In the genomic region with DNA sequence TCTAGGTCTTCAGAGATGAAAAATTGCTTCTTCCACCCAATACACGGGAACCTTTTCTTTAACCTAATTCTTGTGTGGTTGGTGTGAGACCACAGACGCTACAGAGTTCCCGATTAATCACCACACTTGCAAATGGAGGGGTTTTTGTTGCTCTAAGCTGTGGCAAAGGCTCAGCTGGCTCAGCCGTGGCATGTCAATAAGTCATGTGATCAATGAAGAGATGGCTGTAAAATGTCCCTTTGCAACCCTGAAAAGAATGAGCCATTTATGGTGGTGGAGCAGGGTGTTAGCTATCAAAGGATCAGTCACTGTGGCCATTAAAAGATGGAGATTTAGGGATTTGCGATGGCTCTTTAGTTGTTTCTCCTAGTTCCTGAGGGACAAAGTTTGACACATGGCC, we compare ENCODE assay signal across 21 mouse cellular contexts.
DNase-seq lines count a peak whose midpoint lies in the region; ATAC-seq lines count a peak whose summit lies in the region.
"Had no signal": no experiment of that assay in that cellular context is flagged by ENCODE, and none has a peak within 500 bp of the region (broad histone marks: within the 10 kb centered on the region; RNA-seq: fewer than 3 reads in every experiment).

No protein-coding gene starts in this region.

- peak; percentile 43 for DNase-seq in embryo, embryonic 10.5 days (ENCODE audit: low spot score)
- no peak for DNase-seq in embryo, embryonic 9.5 days (ENCODE audit: extremely low spot score)
- DNase-seq in midbrain, embryonic 11.5 days (ENCODE audit: low spot score, missing footprints): peak; percentile 83
- peak; percentile 47 for DNase-seq in brain, adult 2 months (ENCODE audit: low read depth, low spot score)
- DNase-seq in gastrocnemius, adult 8-10 months (ENCODE audit: low spot score in 2 of 2): no peak
- DNase-seq: adrenal gland, postnatal 14 days; cerebellum, adult 2 months; cerebellum, postnatal 10 days; gastrocnemius, adult 2 months; gastrocnemius, postnatal 36 days; heart, adult 11 months; heart, postnatal 36 days had no signal

- no peaks in the 10 kb centered on the region for H3K9me3 ChIP-seq in midbrain, embryonic 11.5 days (ENCODE audit: control insufficient read depth, low read length)
- H3K9me3 ChIP-seq in midbrain, embryonic 13.5 days: no peaks in the 10 kb centered on the region
- H3K9me3 ChIP-seq in neural tube, embryonic 13.5 days: no peaks in the 10 kb centered on the region
- H3K9me3 ChIP-seq: embryonic facial prominence, embryonic 15.5 days; forebrain, embryonic 10.5 days; heart, embryonic 13.5 days; hindbrain, embryonic 12.5 days had no signal

- H3K27ac ChIP-seq in midbrain, embryonic 11.5 days (ENCODE audit: low read depth, low read length): no peak overlapping the region
- H3K27ac ChIP-seq in midbrain, embryonic 13.5 days: no peak overlapping the region
- H3K27ac ChIP-seq in neural tube, embryonic 13.5 days (replicated peaks): no peak overlapping the region
- H3K27ac ChIP-seq: embryonic facial prominence, embryonic 15.5 days; forebrain, embryonic 10.5 days; gastrocnemius, adult 2 months; heart, embryonic 13.5 days; hindbrain, embryonic 12.5 days; hindbrain, postnatal 0 days had no signal

- no peak overlapping the region for H3K4me3 ChIP-seq in midbrain, embryonic 11.5 days (ENCODE audit: low read depth, low read length)
- H3K4me3 ChIP-seq in midbrain, embryonic 13.5 days (replicated peaks): no peak overlapping the region
- no peak overlapping the region for H3K4me3 ChIP-seq in neural tube, embryonic 13.5 days
- H3K4me3 ChIP-seq: embryonic facial prominence, embryonic 15.5 days; erythroblast, embryonic 14.5 days; forebrain, embryonic 10.5 days; gastrocnemius, adult 2 months; heart, embryonic 13.5 days; hindbrain, embryonic 12.5 days had no signal

- H3K4me1 ChIP-seq in midbrain, embryonic 11.5 days (ENCODE audit: control insufficient read depth, insufficient read depth, low read length): 0 out of 2 replicates have a peak, but pooled peaks cover 2% of the 10 kb centered on the region
- no peaks in the 10 kb centered on the region for H3K4me1 ChIP-seq in midbrain, embryonic 13.5 days (replicated peaks)
- H3K4me1 ChIP-seq in neural tube, embryonic 13.5 days (replicated peaks): peaks cover 13% of the 10 kb centered on the region
- H3K4me1 ChIP-seq: embryonic facial prominence, embryonic 15.5 days; forebrain, embryonic 10.5 days; heart, embryonic 13.5 days had no signal

- H3K36me3 ChIP-seq in midbrain, embryonic 11.5 days (ENCODE audit: control insufficient read depth, insufficient read depth, low read length): no peaks in the 10 kb centered on the region
- no peaks in the 10 kb centered on the region for H3K36me3 ChIP-seq in midbrain, embryonic 13.5 days
- no peaks in the 10 kb centered on the region for H3K36me3 ChIP-seq in neural tube, embryonic 13.5 days
- H3K36me3 ChIP-seq: embryonic facial prominence, embryonic 15.5 days; forebrain, embryonic 10.5 days; heart, embryonic 13.5 days; hindbrain, embryonic 12.5 days had no signal

- H3K4me2 ChIP-seq in midbrain, embryonic 11.5 days: no peak overlapping the region
- no peak overlapping the region for H3K4me2 ChIP-seq in midbrain, embryonic 13.5 days (replicated peaks)
- H3K4me2 ChIP-seq in neural tube, embryonic 13.5 days: no peak overlapping the region
- H3K4me2 ChIP-seq: embryonic facial prominence, embryonic 15.5 days; heart, embryonic 13.5 days; hindbrain, embryonic 12.5 days had no signal

- H3K27me3 ChIP-seq in midbrain, embryonic 11.5 days (ENCODE audit: control insufficient read depth, insufficient read depth, low read length): no peaks in the 10 kb centered on the region
- no peaks in the 10 kb centered on the region for H3K27me3 ChIP-seq in midbrain, embryonic 13.5 days
- H3K27me3 ChIP-seq in neural tube, embryonic 13.5 days: no peaks in the 10 kb centered on the region; the same call in 1 of the 2 replicates
- H3K27me3 ChIP-seq: embryonic facial prominence, embryonic 15.5 days had no signal

- WGBS in midbrain, embryonic 11.5 days: 55% methylated on average over 5 of the region's 5 CpGs
- 54% methylated on average over 5 of the region's 5 CpGs for WGBS in midbrain, embryonic 13.5 days
- 13% methylated on average over 5 of the region's 5 CpGs for WGBS in neural tube, embryonic 13.5 days

- ATAC-seq in midbrain, embryonic 11.5 days (ENCODE audit: low FRiP score): peak; percentile 35; the same call in 1 of the 2 replicates
- no peak for ATAC-seq in midbrain, embryonic 13.5 days
- peak; percentile 72 for ATAC-seq in neural tube, embryonic 13.5 days (ENCODE audit: low read depth)
- ATAC-seq: forebrain, embryonic 14.5 days; hindbrain, postnatal 0 days had no signal

- no peak overlapping the region for H3K9ac ChIP-seq in midbrain, embryonic 11.5 days (ENCODE audit: low read length)
- H3K9ac ChIP-seq in midbrain, embryonic 13.5 days (replicated peaks): no peak overlapping the region
- no peak overlapping the region for H3K9ac ChIP-seq in neural tube, embryonic 13.5 days
- H3K9ac ChIP-seq: embryonic facial prominence, embryonic 15.5 days; heart, embryonic 13.5 days; hindbrain, embryonic 12.5 days had no signal

Comparison
In these comparisons a context has a peak if more than half of its experiments do, and no peak if none do; other contexts are left out.
1. DNase-seq: peak in embryo, embryonic 10.5 days (single experiment), midbrain, embryonic 11.5 days (single experiment) and brain, adult 2 months (single experiment); none in embryo, embryonic 9.5 days (single experiment) and gastrocnemius, adult 8-10 months (0 of 2).